Mouse (Mus musculus) spleen, embryonic (tissue): ENCODE results near the gene Egfr.

Experiments
- CTCF ChIA-PET: fragments of 350-600 bp; sonication (Branson Sonifier 250); formaldehyde crosslinking; loops from one replicate; lab custom pipeline; 2022; lab: Charles Lee

Egfr gene

GRCm38 (mm10) chr11:16776967-16777366, 25.0 kb downstream of the Egfr start:
- CTCF ChIA-PET, result no interaction called here

DNA sequence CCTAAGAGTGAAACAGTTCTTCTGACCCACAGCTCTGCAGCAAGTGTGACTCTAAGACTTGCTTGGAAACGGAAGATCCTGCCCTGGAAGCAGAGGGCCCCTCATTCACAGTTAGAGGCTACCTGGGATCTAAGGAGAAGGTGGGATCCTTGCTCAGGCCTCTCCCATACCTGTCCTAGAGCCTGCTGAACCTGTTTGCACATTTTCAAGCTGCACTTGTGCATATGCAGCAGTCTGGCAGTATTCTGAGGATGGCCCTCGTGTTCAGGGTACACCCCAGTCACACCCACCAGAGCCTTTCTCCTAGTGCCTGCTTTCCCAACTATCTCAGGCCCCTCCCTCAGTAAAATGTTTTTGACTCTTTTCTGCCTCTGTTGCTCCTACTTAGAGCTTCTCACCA, 29.6 kb downstream of the Egfr start:
- CTCF ChIA-PET, result no interaction called here

DNA sequence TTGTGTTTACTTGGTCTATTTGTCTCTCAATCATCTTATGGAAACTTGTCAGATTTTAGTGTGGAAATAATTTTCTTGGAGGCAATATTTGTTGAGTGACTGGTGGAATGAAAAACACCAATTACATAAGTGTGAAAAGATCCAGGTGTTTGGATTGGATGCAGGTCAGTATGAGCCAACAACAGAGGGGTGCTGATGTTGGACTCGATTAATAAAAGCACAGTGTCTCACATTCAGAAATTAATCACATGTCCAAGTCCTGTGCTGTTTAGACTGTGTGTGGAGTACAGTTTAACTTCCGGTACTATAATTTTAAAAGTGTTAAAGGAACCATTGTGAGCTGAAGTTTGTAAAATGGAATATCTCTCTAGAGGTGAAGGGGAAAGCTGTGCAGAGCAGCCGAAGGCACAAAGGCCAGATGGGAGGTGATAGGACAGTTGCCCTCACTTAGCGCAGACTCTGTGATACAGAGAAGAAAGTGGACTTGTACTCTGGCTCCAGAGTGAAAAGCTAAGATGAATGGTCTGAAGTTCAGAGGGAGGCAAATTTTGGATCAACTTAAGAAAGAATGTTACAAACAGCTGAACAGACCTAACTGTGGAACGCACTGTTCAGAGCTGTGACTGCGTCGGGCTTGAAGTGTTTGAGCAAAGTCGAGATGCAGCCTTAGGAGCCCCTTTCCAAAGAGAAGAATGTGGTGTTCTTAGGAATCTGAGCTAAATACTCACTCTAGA, 32.1 kb downstream of the Egfr start:
- CTCF ChIA-PET, result no interaction called here

DNA sequence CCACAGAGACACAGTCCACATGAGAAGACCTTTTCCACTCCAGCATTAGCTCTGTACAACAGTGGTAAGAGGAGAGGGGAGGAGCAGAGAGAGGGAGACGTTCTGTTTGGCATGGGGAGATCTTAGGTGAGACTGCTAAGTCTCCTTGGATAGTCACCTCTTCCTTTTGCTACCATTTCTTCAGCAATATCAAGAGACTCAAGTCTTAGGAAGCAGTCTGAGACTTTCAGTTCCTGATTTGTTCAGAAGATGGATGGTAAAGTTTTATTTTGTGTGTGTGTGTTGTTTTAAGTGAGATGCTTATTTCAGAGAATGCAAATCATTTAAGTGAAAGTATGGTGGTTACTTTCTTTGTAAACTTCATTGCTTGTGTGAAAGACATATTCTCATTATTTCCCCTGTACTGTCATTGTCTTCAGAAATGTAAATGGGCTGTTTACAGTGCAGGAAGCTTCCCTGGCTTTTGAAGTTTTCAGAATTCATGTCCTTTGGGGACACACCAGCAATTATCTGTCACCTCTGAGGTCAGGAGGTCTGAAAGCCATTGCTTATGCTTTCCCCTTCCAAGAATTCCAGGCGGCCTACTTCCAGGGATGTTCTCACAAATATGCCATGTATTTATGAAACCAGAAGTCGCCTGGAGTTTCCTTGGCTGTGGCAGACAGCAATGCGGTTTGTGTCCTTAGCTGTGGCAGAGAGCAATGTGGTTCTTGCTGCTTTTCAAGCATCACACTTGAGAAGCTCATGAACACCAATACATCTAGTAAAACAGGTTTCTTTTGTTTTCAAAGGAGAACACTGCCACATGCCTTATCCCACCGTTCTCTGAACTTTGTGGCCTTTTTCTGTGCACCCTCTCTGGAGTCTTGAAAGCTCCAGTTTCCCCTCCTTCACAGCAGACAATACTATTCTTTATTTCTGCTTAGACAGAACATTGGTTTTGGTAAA, 40.9 kb downstream of the Egfr start:
- CTCF ChIA-PET, result no interaction called here

- CTCF ChIA-PET, result no interaction called here
Measured at GRCm38 (mm10) chr11:16795012-16795411, 43.0 kb downstream of the Egfr start.

- CTCF ChIA-PET, result no interaction called here
Measured at GRCm38 (mm10) chr11:16795513-16795912, 43.5 kb downstream of the Egfr start.

- CTCF ChIA-PET, result no interaction called here
Measured at GRCm38 (mm10) chr11:16797456-16797855, 45.5 kb downstream of the Egfr start.

DNA sequence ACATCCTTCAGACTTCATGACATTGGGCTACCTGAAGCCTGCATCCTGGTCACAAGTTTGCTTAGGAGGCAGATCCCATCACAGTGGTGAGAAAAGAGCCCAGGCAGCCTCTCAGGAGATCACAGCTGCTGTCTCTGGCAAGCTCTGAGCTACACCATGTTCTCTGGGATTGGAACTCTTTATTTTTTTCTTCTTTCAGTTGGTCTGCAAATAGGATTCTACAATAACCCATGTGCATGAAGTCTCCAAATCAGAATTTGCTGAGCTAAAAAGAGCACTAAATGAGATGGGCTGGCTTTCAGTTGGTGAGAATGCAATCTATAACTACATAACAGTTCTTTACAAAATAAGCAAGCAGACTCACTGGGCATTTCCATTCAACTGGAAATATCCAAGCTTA, 46.1 kb downstream of the Egfr start:
- CTCF ChIA-PET, result no interaction called here

DNA sequence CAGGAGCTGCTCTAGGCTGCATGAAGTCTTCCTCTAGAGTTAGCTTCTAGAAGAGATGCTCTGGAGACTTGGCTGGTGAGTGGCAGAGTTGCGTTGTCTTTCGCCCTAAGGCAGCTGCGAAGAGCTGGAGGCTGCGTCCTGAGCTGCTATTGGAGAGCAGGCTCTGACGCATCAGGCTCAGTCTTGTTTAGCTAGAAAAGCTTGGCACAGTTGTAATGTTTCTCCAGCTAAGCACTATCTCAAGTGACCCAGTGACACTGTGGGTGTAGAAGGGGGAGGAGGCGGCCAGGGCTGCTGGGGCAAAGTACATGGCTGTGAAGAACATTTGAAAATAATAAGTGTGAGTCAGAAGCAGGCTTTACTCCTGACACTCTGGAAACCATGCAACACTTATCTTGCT, 48.5 kb downstream of the Egfr start:
- CTCF ChIA-PET, result no interaction called here

GRCm38 (mm10) chr11:16802668-16803067, 50.7 kb downstream of the Egfr start:
- CTCF ChIA-PET, result no interaction called here

DNA sequence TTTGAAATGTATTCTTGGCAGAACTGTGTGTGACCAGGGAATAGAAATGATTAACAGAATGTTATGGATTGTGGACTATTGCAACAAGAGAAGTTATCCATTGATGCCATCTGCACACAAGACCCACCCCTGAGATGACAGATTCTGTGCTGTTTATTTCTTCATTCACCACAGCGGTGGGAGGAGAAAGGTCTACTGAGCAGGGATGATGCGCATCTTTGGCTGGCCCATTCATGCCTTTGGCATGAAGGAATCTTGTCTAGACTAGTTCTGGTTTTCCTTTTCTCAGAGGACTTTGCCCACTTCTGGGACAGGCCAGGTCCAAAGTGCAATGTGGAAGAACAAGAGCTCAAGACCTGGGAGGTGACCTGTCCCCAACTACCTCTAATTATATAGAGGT, 52.0 kb downstream of the Egfr start:
- CTCF ChIA-PET, result no interaction called here

DNA sequence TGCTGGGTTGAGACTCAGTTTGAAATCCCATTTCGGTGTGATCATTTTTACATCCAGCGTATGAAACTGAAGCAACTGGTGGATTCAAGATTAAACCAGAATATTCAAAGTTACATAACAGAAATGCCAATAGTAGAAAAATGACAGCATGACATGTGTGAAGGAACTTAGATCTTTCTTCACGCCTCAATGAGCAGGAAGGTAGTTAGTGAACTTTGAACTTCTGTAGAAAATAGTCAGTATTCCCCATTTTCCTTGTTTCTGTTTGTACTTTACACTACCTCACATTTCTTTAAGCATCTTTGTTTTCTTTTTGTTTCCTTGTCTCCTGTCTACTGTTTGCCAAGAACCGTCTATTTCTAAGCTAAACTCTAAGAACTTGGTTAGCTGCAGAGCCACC, 53.9 kb downstream of the Egfr start:
- CTCF ChIA-PET, result no interaction called here

DNA sequence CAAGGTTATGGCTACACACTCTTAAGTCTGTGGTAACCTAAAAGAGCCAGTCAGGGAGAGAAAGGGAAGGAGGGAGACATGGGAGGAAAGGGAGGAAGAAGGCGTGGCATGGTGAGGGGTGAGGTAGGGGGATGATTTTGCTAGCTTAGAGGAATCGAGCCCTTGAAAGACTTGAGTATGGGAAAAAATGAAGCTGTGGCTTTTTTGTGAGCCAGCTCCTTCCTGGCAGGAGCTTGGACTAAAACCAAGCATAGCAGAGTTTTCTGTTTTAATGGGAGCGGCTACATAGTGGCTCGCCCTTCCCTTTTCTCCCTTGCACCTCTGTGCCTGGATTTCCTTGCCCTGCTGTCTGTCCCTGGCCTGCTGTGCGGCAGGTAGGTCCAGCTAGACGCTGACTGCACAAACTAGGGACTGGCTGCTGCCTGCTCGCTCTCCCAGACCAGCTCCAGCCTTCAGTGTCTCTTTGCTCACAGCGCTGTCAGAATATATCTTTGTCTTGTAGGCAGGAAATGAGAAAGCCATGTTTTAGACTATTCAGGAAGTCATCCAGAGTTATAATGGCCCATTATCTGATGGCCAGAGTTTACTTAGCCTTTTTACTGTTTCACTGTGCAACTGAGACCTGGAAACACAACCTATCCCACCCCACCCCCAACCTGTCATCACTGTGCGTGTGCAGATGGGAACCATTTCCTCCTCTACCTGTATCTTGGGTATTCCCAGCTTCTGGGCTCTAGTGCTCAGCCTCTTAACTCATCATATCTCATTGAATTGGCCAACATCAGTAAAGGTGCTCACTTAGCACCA, 57.4 kb downstream of the Egfr start:
- CTCF ChIA-PET, result interaction anchor here (0.6 kb wide), 1 partner anchor 214 kb away, joined by 3 read pairs; no protein-coding TSS in a partner anchor

DNA sequence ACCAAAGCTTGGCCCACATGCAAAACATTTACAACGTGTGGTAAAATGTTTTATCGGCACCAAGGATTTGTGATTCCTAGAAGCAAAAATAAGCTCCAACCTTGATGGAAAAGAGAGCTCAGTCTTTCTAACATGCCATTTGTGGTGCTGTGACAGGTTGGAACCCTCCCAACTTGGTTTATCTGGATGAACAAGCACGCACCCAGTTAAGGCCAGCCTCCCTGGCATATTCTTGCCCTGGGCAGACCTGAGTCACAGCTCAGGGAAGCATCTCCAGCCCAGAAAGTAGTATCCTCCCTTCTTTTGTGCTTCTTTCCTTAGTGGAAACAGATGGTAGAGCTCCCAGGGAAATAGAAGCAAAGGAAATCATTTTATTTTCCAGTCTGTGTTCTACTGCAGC, 58.1 kb downstream of the Egfr start:
- CTCF ChIA-PET, result interaction anchor here (0.6 kb wide), 1 partner anchor 215 kb away, joined by 3 read pairs; no protein-coding TSS in a partner anchor

GRCm38 (mm10) chr11:16813298-16813697, 61.3 kb downstream of the Egfr start:
- CTCF ChIA-PET, result no interaction called here

DNA sequence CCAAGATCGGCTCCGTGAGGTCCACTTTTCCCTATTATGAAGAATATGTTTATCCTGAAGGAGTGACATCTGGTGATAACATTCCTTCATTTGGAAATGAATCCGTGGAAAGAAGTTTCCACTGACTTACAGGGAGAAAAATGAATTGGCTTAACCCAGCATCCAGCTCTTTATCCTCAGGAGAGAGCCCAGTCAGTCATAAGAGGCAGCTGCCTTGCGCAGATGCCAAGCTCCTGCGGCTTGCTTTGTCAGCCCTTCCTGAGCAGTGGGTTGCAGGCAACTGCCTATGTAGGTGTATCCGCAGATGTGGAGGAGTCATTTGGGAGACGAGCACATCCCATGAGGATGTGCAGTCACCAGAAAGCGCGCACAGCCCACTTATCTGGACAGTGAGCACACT, 64.4 kb downstream of the Egfr start:
- CTCF ChIA-PET, result no interaction called here

DNA sequence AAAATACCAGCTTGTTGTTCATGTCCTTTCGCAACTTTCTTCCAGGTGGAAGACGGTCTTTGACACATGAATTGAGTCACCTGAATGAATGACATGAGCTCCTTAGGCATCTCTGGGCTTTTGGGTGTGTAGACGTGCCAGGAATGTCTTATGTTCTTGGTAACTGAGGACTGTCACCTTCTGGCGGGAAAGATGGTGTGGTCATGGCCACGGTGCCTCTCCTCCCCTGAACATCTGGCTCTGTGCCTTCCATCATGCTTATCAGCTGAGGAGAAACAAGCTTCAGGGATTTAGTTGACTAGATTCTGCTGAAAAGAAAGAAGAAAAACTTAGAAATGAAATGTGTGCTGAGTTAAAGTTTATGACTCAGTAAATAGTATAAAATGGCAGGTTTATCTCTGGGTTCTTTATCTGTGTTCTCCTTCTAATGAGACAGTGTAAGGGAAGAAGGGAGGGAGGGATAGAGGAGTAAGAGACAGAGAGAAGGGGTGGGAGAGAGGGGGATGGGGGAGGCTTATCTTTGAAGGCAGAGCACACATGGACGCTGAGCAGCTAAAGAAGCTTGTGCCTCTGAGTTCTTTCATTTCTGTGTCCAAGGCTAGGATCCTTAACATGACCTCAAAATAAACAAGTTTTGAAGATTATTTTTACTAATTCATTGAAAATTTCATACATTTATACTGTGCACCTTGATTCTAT, 65.5 kb downstream of the Egfr start:
- CTCF ChIA-PET, result no interaction called here

DNA sequence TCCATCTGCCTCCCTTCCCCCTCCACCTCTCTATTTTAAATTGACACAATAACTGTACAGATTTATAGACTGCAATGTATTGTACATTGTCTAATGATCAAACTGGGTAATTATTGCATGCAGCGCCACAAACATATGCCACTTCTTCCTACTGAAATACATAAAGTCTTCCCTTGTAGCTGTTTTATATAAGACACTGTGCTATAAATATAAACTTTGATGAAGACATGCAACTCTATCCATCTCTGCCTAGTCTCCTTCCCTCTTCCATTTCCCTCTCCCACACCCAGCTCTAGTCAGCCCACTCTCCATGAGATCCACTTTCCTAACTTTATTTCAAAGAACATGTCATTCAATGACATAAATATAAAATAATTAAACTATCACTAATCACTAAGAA, 67.4 kb downstream of the Egfr start:
- CTCF ChIA-PET, result no interaction called here

DNA sequence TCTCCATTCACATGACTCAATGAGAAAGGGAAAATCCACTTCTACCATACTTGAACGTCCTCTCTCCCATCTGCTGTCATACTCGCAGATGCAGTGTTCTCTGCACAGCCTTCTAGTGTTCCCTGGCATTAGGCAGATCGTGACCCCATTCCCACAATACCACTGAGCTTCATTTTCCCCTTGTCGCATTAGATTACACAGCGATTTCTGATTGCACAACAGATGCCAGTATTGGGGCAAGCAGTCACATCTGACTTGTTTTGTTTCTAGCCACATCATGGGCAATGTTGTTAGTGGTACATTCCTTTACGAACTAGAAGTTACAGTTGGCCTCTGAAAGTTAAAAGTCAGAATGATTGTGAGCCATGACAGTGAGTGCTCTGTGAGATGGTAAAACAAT, 68.1 kb downstream of the Egfr start:
- CTCF ChIA-PET, result no interaction called here

DNA sequence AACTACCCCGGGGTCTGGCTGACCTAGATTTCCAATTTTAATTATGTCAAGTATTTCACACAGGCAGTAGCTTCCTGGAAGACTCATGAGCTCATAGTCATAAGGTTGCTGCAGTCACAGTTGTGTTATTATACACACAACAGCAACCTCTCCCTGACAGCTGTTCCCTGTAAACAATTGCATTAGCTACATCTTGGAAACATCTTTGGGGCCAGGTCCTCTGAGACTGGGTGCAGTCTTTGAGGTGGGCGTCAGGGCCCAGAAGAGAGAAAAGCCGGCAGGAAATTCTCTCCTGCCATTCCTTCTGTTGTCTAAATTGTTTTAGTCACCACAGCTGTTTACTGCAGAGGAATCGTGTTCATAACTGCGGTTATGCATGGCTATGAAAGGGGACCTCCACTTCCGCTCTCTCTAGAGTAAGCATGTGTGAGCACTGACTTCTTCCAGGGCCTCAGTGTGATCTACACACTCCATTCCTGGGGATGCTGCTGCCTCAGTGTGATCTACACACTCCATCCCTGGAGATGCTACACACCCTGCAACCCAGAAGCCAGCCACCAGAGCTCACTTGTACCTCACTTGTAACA, 69.8 kb downstream of the Egfr start:
- CTCF ChIA-PET, result no interaction called here
